Mouse (Mus musculus) liver, adult 2 months (tissue): ENCODE data around the gene Gm11037. TPM values are rescaled to one million over a fixed set of nuclear protein-coding genes. Genes with fewer than 3 reads are reported as not detected.

Experiments
- DNase-seq: peaks from one replicate; pipeline ENCODE4 v3.0.0-alpha.2; 2011; ENCODE audit warnings: low read depth, low spot score; ENCODE audit errors: extremely low read depth
- H3K27ac ChIP-seq: fragments of 200-500 bp; replicated peaks from 2 replicates; pipeline ENCODE4 v1.5.1; 2012; ENCODE audit warnings: low read depth, mild to moderate bottlenecking, control low read depth, inconsistent platforms, low read length; ENCODE audit not compliant: insufficient read depth
- H3K27me3 ChIP-seq: fragments of 200-500 bp; 2 replicates; pipeline ENCODE4 v1.6.1; 2012; ENCODE audit warnings: mild to moderate bottlenecking, moderate library complexity, low read length, inconsistent platforms; ENCODE audit not compliant: control insufficient read depth, insufficient read depth
- H3K36me3 ChIP-seq: fragments of 200-500 bp; 2 replicates; pipeline ENCODE4 v1.6.1; 2012; ENCODE audit warnings: low read length, inconsistent platforms; ENCODE audit not compliant: control insufficient read depth, insufficient read depth
- H3K4me1 ChIP-seq: fragments of 200-500 bp; 2 replicates; pipeline ENCODE4 v1.6.1; 2011; ENCODE audit warnings: low read length; ENCODE audit not compliant: control insufficient read depth, insufficient read depth
- H3K4me3 ChIP-seq: fragments of 200-500 bp; 2 replicates; pipeline ENCODE4 v1.5.1; 2011; ENCODE audit warnings: low read depth, mild to moderate bottlenecking, control low read depth, low read length, moderate library complexity; ENCODE audit not compliant: insufficient read depth
- H3K79me2 ChIP-seq: fragments of 200-500 bp; 2 replicates; pipeline ENCODE4 v1.6.1; 2012; ENCODE audit warnings: inconsistent platforms, mild to moderate bottlenecking, low read length, moderate library complexity; ENCODE audit not compliant: control insufficient read depth, insufficient read depth
- H3K9ac ChIP-seq: fragments of 200-500 bp; 2 replicates; pipeline ENCODE4 v1.6.1; 2012; ENCODE audit warnings: low read depth, mild to moderate bottlenecking, control low read depth, inconsistent platforms, low read length
- CTCF ChIP-seq: fragments of 200-500 bp; IDR thresholded peaks from 2 replicates; pipeline ENCODE4 v1.5.1; 2011; ENCODE audit warnings: low read depth, low read length, control low read depth
- POLR2A ChIP-seq: fragments of 200-500 bp; IDR thresholded peaks from 2 replicates; pipeline ENCODE4 v1.6.1; 2011; ENCODE audit warnings: low read length, control low read depth; ENCODE audit not compliant: insufficient read depth; ENCODE audit errors: extremely low read depth
- WGBS: fragments of 180-500 bp; shearing (Covaris S2); methylation state at CpG from one replicate; pipeline ENCODE4 v1.1.7; 2018; 5-methylcytosine and 5-hydroxymethylcytosine counted together
- polyA plus RNA-seq: library from polyadenylated mRNA; depleted of rRNA; stranded (reverse); fragments of >200 nt; gene quantifications from 2 replicates; pipeline ENCODE4 v1.2.3, GENCODE M21; 2012
- total RNA-seq: library from RNA; depleted of rRNA; stranded (reverse); fragments of >200 nt; gene quantifications from 2 replicates; pipeline ENCODE4 v1.2.3, GENCODE M21; 2014

Gm11037 gene
- total and polyA plus RNA-seq, 2 experiments: not detected

GRCm38 (mm10) chr2:131138296-131138695, 5.0 kb downstream of the Gm11037 start:
- H3K4me3 ChIP-seq: no peak overlapping the region
- no peak overlapping the region for H3K27ac ChIP-seq
- H3K36me3 ChIP-seq: no peaks in the 10 kb centered on the region
- 87% methylated on average over 4 of the region's 4 CpGs for WGBS
- H3K27me3 ChIP-seq: no peaks in the 10 kb centered on the region
- 0 out of 2 replicates have a peak, but pooled peaks cover 4% of the 10 kb centered on the region for H3K4me1 ChIP-seq
- no peaks in the 10 kb centered on the region for H3K79me2 ChIP-seq
- no peak for TF ChIP-seq POLR2A
- TF ChIP-seq CTCF: no peak
- DNase-seq: no peak
- H3K9ac ChIP-seq: no peak overlapping the region

- H3K4me1 ChIP-seq: 0 out of 2 replicates have a peak, but pooled peaks cover 4% of the 10 kb centered on the region
- WGBS: 94% methylated on average over 7 of the region's 7 CpGs
- H3K27ac ChIP-seq: no peak overlapping the region
Measured at GRCm38 (mm10) chr2:131138760-131139159, 5.5 kb downstream of the Gm11037 start.

GRCm38 (mm10) chr2:131139287-131139686, 6.0 kb downstream of the Gm11037 start:
- 93% methylated on average over 5 of the region's 5 CpGs for WGBS
- DNase-seq: no peak
- H3K27me3 ChIP-seq: no peaks in the 10 kb centered on the region
- H3K27ac ChIP-seq: no peak overlapping the region
- H3K79me2 ChIP-seq: no peaks in the 10 kb centered on the region
- 0 out of 2 replicates have a peak, but pooled peaks cover 4% of the 10 kb centered on the region for H3K4me1 ChIP-seq
- no peak overlapping the region for H3K9ac ChIP-seq
- no peaks in the 10 kb centered on the region for H3K36me3 ChIP-seq
- no peak overlapping the region for H3K4me3 ChIP-seq
- no peak for TF ChIP-seq POLR2A
- no peak for TF ChIP-seq CTCF

More at GRCm38 (mm10) chr2:131138760-131139159, 5.5 kb downstream of the Gm11037 start:
- Histone ChIP-seq H3K4me3 (no peak overlapping the region), H3K36me3 (no peaks in the 10 kb centered on the region), H3K79me2 (no peaks in the 10 kb centered on the region), H3K27me3 (no peaks in the 10 kb centered on the region), H3K9ac (no peak overlapping the region)
- no peak for DNase-seq
- TF ChIP-seq POLR2A (no peak), CTCF (no peak)

- Histone ChIP-seq H3K36me3 (no peaks in the 10 kb centered on the region), H3K9ac (no peak overlapping the region)
Measured at GRCm38 (mm10) chr2:131139886-131140532, 6.7 kb downstream of the Gm11037 start.

GRCm38 (mm10) chr2:131140533-131140905, 7.2 kb downstream of the Gm11037 start:
- Histone ChIP-seq H3K4me3 (no peak overlapping the region), H3K9ac (no peak overlapping the region), H3K4me1 (0 out of 2 replicates have a peak, but pooled peaks cover 4% of the 10 kb centered on the region), H3K79me2 (no peaks in the 10 kb centered on the region), H3K27me3 (no peaks in the 10 kb centered on the region), H3K36me3 (no peaks in the 10 kb centered on the region), H3K27ac (peak overlapping the region; percentile 4; the same call in 1 of the 2 replicates)
- 75% methylated on average over 5 of the region's 5 CpGs for WGBS
- TF ChIP-seq CTCF: no peak
- no peak for TF ChIP-seq POLR2A
- no peak for DNase-seq

More at GRCm38 (mm10) chr2:131139886-131140532, 6.7 kb downstream of the Gm11037 start:
- 25% methylated on average over 5 of the region's 5 CpGs for WGBS
- Histone ChIP-seq H3K27me3 (no peaks in the 10 kb centered on the region), H3K4me1 (0 out of 2 replicates have a peak, but pooled peaks cover 4% of the 10 kb centered on the region), H3K4me3 (no peak overlapping the region), H3K79me2 (no peaks in the 10 kb centered on the region), H3K27ac (peak overlapping the region; percentile 57)
- TF ChIP-seq POLR2A: no peak
- no peak for TF ChIP-seq CTCF
- no peak for DNase-seq
